Mouse (Mus musculus): ENCODE data around the gene Arhgap15. TPM values are rescaled to one million over a fixed set of nuclear protein-coding genes. Genes with fewer than 3 reads are reported as not detected.

Gene Arhgap15
- total RNA-seq, 1 experiment, result not detected

DNA sequence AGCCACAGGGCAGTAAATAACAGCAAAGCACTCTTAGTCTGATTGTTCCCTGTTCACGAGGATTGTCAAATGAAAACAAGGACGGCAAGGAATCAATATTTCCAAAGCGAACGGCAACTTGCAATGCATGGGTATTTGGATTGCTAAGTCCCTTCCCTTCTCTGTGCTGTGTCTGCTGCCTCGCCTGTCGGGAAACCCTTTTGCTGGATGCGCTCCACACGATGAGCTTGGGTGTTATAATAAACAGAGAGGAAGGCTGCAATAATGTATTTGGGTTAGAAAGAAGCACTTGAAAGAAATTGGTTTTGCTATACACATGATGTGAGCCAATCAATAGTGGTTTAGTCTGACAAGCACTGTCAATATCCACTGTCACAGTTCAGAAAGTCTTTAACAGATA is 357.7 kb downstream of the Arhgap15 start:
- no peak for DNase-seq (ENCODE audit: low read depth, low spot score)
- H3K9ac ChIP-seq (ENCODE audit: insufficient read depth, low read depth, low read length, poor library complexity, severe bottlenecking), result no peak overlapping the region
- in situ Hi-C loops (cut with MboI; ENCODE audit: low sequenced_read_pairs in 2 of 2, unreplicated experiment in 2 of 2), result no loop called here
- TF ChIP-seq ZC3H11A (IDR thresholded peaks at IDR 0.05; ENCODE audit: borderline replicate concordance, low read depth, low read length) (no peak), MAFK (IDR thresholded peaks at IDR 0.05; ENCODE audit: insufficient read depth, low read depth, low read length) (no peak), ZNF384 (IDR thresholded peaks at IDR 0.05; ENCODE audit: low read depth, low read length) (no peak), HCFC1 (IDR thresholded peaks at IDR 0.05; ENCODE audit: borderline replicate concordance, insufficient read depth, low read length) (no peak), CHD2 (IDR thresholded peaks at IDR 0.05; ENCODE audit: low read depth, low read length) (no peak)
- no peak overlapping the region for H3K27ac ChIP-seq (ENCODE audit: insufficient read depth, low read depth, low read length, poor library complexity, severe bottlenecking)
- no peak overlapping the region for H3K4me3 ChIP-seq (ENCODE audit: insufficient read depth in 1 of 2, low read depth in 1 of 2, low read length in 2 of 2, poor library complexity in 1 of 2, severe bottlenecking in 1 of 2)
- no peaks in the 10 kb centered on the region for H3K4me1 ChIP-seq (ENCODE audit: control insufficient read depth in 2 of 2, insufficient read depth in 2 of 2, low read length in 2 of 2, poor library complexity in 1 of 2)
- H3K36me3 ChIP-seq (ENCODE audit: control insufficient read depth, insufficient read depth, low read length, poor library complexity, severe bottlenecking), result no peaks in the 10 kb centered on the region
- H3K9me3 ChIP-seq (ENCODE audit: control insufficient read depth, insufficient read depth, low read depth, low read length), result no peaks in the 10 kb centered on the region

DNA sequence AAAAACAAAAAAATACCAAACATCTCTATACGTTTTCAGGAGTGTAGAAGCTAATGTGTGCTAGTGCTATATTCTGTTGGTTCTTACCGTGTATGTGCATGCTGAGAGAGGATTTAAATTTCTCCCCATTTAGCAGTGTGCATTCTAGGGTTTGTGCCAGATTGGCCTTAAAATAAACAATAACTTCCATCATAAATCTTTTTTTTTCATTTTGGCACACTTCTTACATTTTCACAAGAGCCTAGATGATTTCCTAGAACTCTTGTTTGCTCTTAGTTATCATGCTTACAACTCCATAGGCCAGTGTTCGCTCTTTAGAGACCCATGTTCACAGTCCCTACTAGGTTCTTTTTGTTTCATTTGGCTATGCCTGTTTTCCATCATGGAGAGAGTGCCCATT is 362.7 kb downstream of the Arhgap15 start:
- DNase-seq (ENCODE audit: low read depth, low spot score), result no peak
- no peaks in the 10 kb centered on the region for H3K4me1 ChIP-seq (ENCODE audit: control insufficient read depth in 2 of 2, insufficient read depth in 2 of 2, low read length in 2 of 2, poor library complexity in 1 of 2)
- H3K9me3 ChIP-seq (ENCODE audit: control insufficient read depth, insufficient read depth, low read depth, low read length), result no peaks in the 10 kb centered on the region
- no peak overlapping the region for H3K4me3 ChIP-seq (ENCODE audit: insufficient read depth in 1 of 2, low read depth in 1 of 2, low read length in 2 of 2, poor library complexity in 1 of 2, severe bottlenecking in 1 of 2)
- no peak overlapping the region for H3K9ac ChIP-seq (ENCODE audit: insufficient read depth, low read depth, low read length, poor library complexity, severe bottlenecking)
- no peaks in the 10 kb centered on the region for H3K36me3 ChIP-seq (ENCODE audit: control insufficient read depth, insufficient read depth, low read length, poor library complexity, severe bottlenecking)
- in situ Hi-C loops (cut with MboI; ENCODE audit: low sequenced_read_pairs in 2 of 2, unreplicated experiment in 2 of 2), result no loop called here
- no peak overlapping the region for H3K27ac ChIP-seq (ENCODE audit: insufficient read depth, low read depth, low read length, poor library complexity, severe bottlenecking)
- no peak for TF ChIP-seq CHD2 (IDR thresholded peaks at IDR 0.05; ENCODE audit: low read depth, low read length)
- TF ChIP-seq HCFC1 (IDR thresholded peaks at IDR 0.05; ENCODE audit: borderline replicate concordance, insufficient read depth, low read length), result no peak

DNA sequence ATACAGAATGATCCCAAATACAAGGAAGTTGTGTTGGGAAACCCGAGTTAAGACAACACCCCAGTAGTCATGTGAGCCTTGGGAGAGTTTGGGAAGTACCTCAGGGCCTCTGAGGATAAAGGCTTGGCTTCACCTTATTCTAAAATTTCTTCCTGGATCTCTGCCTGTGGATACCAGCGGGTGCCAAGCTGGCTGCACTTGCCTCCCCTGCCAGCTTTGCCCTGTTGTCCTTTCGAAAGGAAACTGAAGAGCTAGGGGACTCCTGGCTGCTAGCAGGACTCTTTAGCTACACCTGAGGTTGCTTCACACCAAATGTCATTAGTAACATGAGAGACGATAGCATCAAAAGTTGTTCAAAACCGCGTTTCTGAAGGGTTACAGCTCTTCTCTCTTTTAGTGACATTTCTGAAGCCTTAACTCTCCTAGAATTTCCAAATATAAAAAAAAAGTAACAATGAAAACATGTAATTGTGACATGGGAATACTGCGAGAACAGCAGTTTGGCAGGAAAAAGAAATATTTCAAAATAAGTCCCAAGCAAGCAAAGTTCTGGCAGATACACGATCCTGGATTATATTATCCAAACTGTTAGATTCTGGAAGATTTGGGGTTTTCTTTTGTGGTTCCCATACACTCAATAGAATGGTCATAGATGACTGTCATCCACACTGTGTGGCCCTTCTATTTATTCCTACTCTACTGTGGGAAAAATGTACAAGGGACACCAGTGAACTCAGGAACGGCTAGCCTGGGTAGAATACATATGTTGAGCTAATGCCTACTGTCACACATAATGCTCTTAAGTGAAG is 364.6 kb downstream of the Arhgap15 start:
- H3K4me3 ChIP-seq (ENCODE audit: insufficient read depth in 1 of 2, low read depth in 1 of 2, low read length in 2 of 2, poor library complexity in 1 of 2, severe bottlenecking in 1 of 2), result no peak overlapping the region
- no peak for TF ChIP-seq MAFK (IDR thresholded peaks at IDR 0.05; ENCODE audit: insufficient read depth, low read depth, low read length)
- no peak for TF ChIP-seq HCFC1 (IDR thresholded peaks at IDR 0.05; ENCODE audit: borderline replicate concordance, insufficient read depth, low read length)
- no peak for TF ChIP-seq ZC3H11A (IDR thresholded peaks at IDR 0.05; ENCODE audit: borderline replicate concordance, low read depth, low read length)
- TF ChIP-seq CHD2 (IDR thresholded peaks at IDR 0.05; ENCODE audit: low read depth, low read length), result no peak
- no peak for TF ChIP-seq ZNF384 (IDR thresholded peaks at IDR 0.05; ENCODE audit: low read depth, low read length)
- no peaks in the 10 kb centered on the region for H3K9me3 ChIP-seq (ENCODE audit: control insufficient read depth, insufficient read depth, low read depth, low read length)
- in situ Hi-C loops (cut with MboI; ENCODE audit: low sequenced_read_pairs in 2 of 2, unreplicated experiment in 2 of 2), result no loop called here
- no peaks in the 10 kb centered on the region for H3K36me3 ChIP-seq (ENCODE audit: control insufficient read depth, insufficient read depth, low read length, poor library complexity, severe bottlenecking)
- H3K9ac ChIP-seq (ENCODE audit: insufficient read depth, low read depth, low read length, poor library complexity, severe bottlenecking), result no peak overlapping the region
- DNase-seq (ENCODE audit: low read depth, low spot score), result no peak
- no peaks in the 10 kb centered on the region for H3K4me1 ChIP-seq (ENCODE audit: control insufficient read depth in 2 of 2, insufficient read depth in 2 of 2, low read length in 2 of 2, poor library complexity in 1 of 2)
- no peak overlapping the region for H3K27ac ChIP-seq (ENCODE audit: insufficient read depth, low read depth, low read length, poor library complexity, severe bottlenecking)

DNA sequence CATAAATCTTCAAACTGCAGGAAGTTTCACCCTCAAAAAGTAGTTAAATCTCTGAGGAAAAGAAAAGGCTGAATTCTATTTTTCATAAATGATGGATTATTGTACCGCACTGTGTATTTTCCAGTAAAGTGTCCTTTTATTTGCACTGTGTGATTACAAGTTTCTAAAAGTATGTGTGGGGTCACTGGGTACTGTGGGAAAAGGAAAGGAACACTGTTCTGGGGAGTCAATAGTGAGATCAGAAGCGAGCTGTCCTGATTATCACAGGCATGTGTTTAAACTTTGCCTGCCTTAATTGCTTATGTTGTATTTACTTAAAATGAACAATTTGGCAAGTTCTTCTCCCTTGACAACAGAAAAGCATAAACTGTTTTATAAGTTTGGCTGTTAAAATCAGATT is 365.7 kb downstream of the Arhgap15 start:
- Histone ChIP-seq H3K36me3 (ENCODE audit: control insufficient read depth, insufficient read depth, low read length, poor library complexity, severe bottlenecking) (no peaks in the 10 kb centered on the region), H3K4me1 (ENCODE audit: control insufficient read depth in 2 of 2, insufficient read depth in 2 of 2, low read length in 2 of 2, poor library complexity in 1 of 2) (no peaks in the 10 kb centered on the region), H3K9me3 (ENCODE audit: control insufficient read depth, insufficient read depth, low read depth, low read length) (no peaks in the 10 kb centered on the region), H3K27ac (ENCODE audit: insufficient read depth, low read depth, low read length, poor library complexity, severe bottlenecking) (no peak overlapping the region), H3K9ac (ENCODE audit: insufficient read depth, low read depth, low read length, poor library complexity, severe bottlenecking) (no peak overlapping the region), H3K4me3 (ENCODE audit: insufficient read depth in 1 of 2, low read depth in 1 of 2, low read length in 2 of 2, poor library complexity in 1 of 2, severe bottlenecking in 1 of 2) (no peak overlapping the region)
- no peak for DNase-seq (ENCODE audit: low read depth, low spot score)
- in situ Hi-C loops (cut with MboI; ENCODE audit: low sequenced_read_pairs in 2 of 2, unreplicated experiment in 2 of 2), result no loop called here
- TF ChIP-seq ZNF384 (IDR thresholded peaks at IDR 0.05; ENCODE audit: low read depth, low read length), result no peak
- no peak for TF ChIP-seq ZC3H11A (IDR thresholded peaks at IDR 0.05; ENCODE audit: borderline replicate concordance, low read depth, low read length)
- no peak for TF ChIP-seq CHD2 (IDR thresholded peaks at IDR 0.05; ENCODE audit: low read depth, low read length)
- no peak for TF ChIP-seq MAFK (IDR thresholded peaks at IDR 0.05; ENCODE audit: insufficient read depth, low read depth, low read length)
- no peak for TF ChIP-seq HCFC1 (IDR thresholded peaks at IDR 0.05; ENCODE audit: borderline replicate concordance, insufficient read depth, low read length)
